Mouse (Mus musculus) CH12.LX (cell line): ENCODE data around the gene Dab2.

Experiments used
- CTCF ChIP-seq, 2 experiments: IDR thresholded peaks in 1 of 2; conservative IDR thresholded peaks in 1 of 2; 2 replicates each; pipeline ENCODE4 v1.5.1; 2011 to 2012; ENCODE audit warnings: low read depth in 2 of 2, low read length in 2 of 2, improper control_type of control experiment in 1 of 2, inconsistent platforms in 1 of 2, mild to moderate bottlenecking in 1 of 2, moderate library complexity in 1 of 2
- PAX5 ChIP-seq: IDR thresholded peaks from 2 replicates; pipeline ENCODE4 v1.6.1; 2012; ENCODE audit warnings: low read length, inconsistent platforms, mixed read lengths
- POLR2A ChIP-seq: IDR thresholded peaks from 2 replicates; pipeline ENCODE4 v1.6.1; 2011; ENCODE audit warnings: low read depth, mild to moderate bottlenecking, improper control_type of control experiment, low read length
- TCF12 ChIP-seq: IDR thresholded peaks from 2 replicates; pipeline ENCODE4 v1.6.1; 2014; ENCODE audit warnings: low read depth, mild to moderate bottlenecking, inconsistent platforms, low read length, improper control_type of control experiment

GRCm38 (mm10) chr15:6438685-6439084, 139.1 kb downstream of the Dab2 start:
- TF ChIP-seq TCF12 (no peak), PAX5 (no peak), POLR2A (no peak), CTCF (conservative IDR thresholded peaks at IDR 0.05 in 1 of 2, IDR thresholded peaks at IDR 0.05 in 1 of 2; ENCODE audit: low read depth in 2 of 2, low read length in 2 of 2) (no peak)
